Mouse (Mus musculus): Measurements from ENCODE around the gene Irs1. TPM values are rescaled to one million over a fixed set of nuclear protein-coding genes. Genes with fewer than 3 reads are reported as not detected.

The Irs1 gene
- polyA plus RNA-seq, 1 experiment from 2014 or later = 2.1 TPM

DNA sequence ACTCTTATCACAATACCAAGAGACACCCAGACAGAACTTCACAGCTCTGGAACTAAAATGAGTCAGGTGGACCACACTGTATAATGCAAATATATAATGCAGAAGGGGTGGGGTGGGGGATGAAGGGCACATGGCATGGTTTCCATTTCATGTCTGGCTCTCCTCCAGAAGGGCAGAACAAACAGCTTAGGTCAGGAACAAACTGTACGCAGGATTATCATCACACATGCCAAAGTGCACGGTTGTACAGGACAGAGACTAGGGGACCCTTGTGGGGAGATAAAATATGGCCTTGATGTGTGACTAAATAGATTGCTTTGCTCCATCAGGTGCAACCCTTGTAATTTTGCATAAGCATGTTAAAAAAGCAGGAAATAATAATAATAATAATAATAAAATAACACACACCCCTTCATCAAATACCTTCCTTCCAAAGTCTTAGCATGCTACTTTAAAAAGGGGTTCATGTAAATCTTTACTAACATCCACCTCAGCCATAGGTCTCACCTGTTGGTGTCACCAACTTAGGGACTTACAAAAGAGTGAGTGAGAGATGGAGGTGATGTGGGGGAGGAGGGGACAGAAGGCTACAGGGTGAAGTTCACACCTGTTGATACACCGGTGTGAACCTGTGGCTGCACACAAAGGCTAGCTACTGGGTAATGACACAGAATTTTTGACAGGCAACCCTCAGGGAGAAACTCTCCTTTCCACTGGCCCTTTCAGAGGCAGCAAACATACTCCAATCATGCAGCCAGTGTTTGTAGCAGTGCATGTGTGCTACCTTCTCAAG lies 51.6 kb downstream of the Irs1 start:
- H3K36me3 ChIP-seq (ENCODE audit: control insufficient read depth, insufficient read depth, low read length) = no peaks in the 10 kb centered on the region
- WGBS = 54% methylated on average over 3 of the region's 3 CpGs
- no peaks in the 10 kb centered on the region for H3K4me1 ChIP-seq (ENCODE audit: control insufficient read depth, insufficient read depth, low read length)
- no peak overlapping the region for H3K4me3 ChIP-seq (ENCODE audit: low read length)
- no peak overlapping the region for H3K4me2 ChIP-seq (ENCODE audit: low read depth, low read length)
- no peak for ATAC-seq
- no peaks in the 10 kb centered on the region for H3K9me3 ChIP-seq (ENCODE audit: control insufficient read depth, low read length)
- H3K27me3 ChIP-seq (replicated peaks; ENCODE audit: control insufficient read depth, insufficient read depth, low read length) = no peaks in the 10 kb centered on the region
- no peak overlapping the region for H3K27ac ChIP-seq (ENCODE audit: low read length)
- no peak overlapping the region for H3K9ac ChIP-seq (ENCODE audit: low read depth, low read length)

DNA sequence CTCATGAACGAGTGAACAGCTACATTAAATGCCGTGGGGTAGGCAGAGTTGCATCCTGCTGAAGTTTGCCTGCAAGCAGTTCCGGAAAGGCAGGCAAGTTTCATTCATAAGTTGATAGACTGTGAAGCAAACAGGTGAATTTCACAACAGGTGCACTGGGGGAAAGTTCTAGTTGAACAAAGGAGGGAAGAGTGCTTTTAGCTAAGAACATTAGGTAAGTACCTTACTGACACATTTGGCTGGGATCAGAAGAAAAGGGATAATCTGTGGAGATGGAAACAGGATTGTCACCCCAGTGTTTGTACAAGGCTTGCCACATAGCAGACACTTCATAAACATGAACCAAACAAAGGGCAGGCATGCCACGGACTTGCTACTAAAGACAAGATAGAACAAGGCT lies 53.0 kb downstream of the Irs1 start:
- ATAC-seq = no peak
- no peak overlapping the region for H3K4me2 ChIP-seq (ENCODE audit: low read depth, low read length)
- no peaks in the 10 kb centered on the region for H3K36me3 ChIP-seq (ENCODE audit: control insufficient read depth, insufficient read depth, low read length)
- no peak overlapping the region for H3K27ac ChIP-seq (ENCODE audit: low read length)
- H3K4me1 ChIP-seq (ENCODE audit: control insufficient read depth, insufficient read depth, low read length) = no peaks in the 10 kb centered on the region
- H3K9ac ChIP-seq (ENCODE audit: low read depth, low read length) = no peak overlapping the region
- no peak overlapping the region for H3K4me3 ChIP-seq (ENCODE audit: low read length)
- H3K27me3 ChIP-seq (replicated peaks; ENCODE audit: control insufficient read depth, insufficient read depth, low read length) = no peaks in the 10 kb centered on the region
- WGBS = 77% methylated on average over 4 of the region's 4 CpGs
- H3K9me3 ChIP-seq (ENCODE audit: control insufficient read depth, low read length) = no peaks in the 10 kb centered on the region

GRCm38 (mm10) chr1:82235455-82236104 lies 55.6 kb downstream of the Irs1 start:
- Histone ChIP-seq H3K4me1 (ENCODE audit: control insufficient read depth, insufficient read depth, low read length) (no peaks in the 10 kb centered on the region), H3K4me3 (ENCODE audit: low read length) (no peak overlapping the region), H3K36me3 (ENCODE audit: control insufficient read depth, insufficient read depth, low read length) (no peaks in the 10 kb centered on the region), H3K9me3 (ENCODE audit: control insufficient read depth, low read length) (no peaks in the 10 kb centered on the region), H3K27me3 (replicated peaks; ENCODE audit: control insufficient read depth, insufficient read depth, low read length) (no peaks in the 10 kb centered on the region), H3K4me2 (ENCODE audit: low read depth, low read length) (no peak overlapping the region), H3K9ac (ENCODE audit: low read depth, low read length) (no peak overlapping the region), H3K27ac (ENCODE audit: low read length) (no peak overlapping the region)
- ATAC-seq = no peak
- 84% methylated on average over 3 of the region's 3 CpGs for WGBS

GRCm38 (mm10) chr1:82234616-82235015 lies 56.6 kb downstream of the Irs1 start:
- no peaks in the 10 kb centered on the region for H3K9me3 ChIP-seq (ENCODE audit: control insufficient read depth, low read length)
- H3K36me3 ChIP-seq (ENCODE audit: control insufficient read depth, insufficient read depth, low read length) = no peaks in the 10 kb centered on the region
- no peak overlapping the region for H3K4me2 ChIP-seq (ENCODE audit: low read depth, low read length)
- 79% methylated on average over 3 of the region's 3 CpGs for WGBS
- no peak for ATAC-seq
- H3K27me3 ChIP-seq (replicated peaks; ENCODE audit: control insufficient read depth, insufficient read depth, low read length) = no peaks in the 10 kb centered on the region
- H3K27ac ChIP-seq (ENCODE audit: low read length) = no peak overlapping the region
- no peaks in the 10 kb centered on the region for H3K4me1 ChIP-seq (ENCODE audit: control insufficient read depth, insufficient read depth, low read length)
- H3K9ac ChIP-seq (ENCODE audit: low read depth, low read length) = no peak overlapping the region
- H3K4me3 ChIP-seq (ENCODE audit: low read length) = no peak overlapping the region

GRCm38 (mm10) chr1:82232812-82233211 lies 58.4 kb downstream of the Irs1 start, which contains the start of gene Gm9747:
Gene Gm9747 (plus strand): TSS chr1:82233112.
- Histone ChIP-seq H3K36me3 (ENCODE audit: control insufficient read depth, insufficient read depth, low read length) (no peaks in the 10 kb centered on the region), H3K4me3 (ENCODE audit: low read length) (no peak within 1 kb of the TSS), H3K9me3 (ENCODE audit: control insufficient read depth, low read length) (no peaks in the 10 kb centered on the region), H3K4me1 (ENCODE audit: control insufficient read depth, insufficient read depth, low read length) (no peaks in the 10 kb centered on the region), H3K27me3 (replicated peaks; ENCODE audit: control insufficient read depth, insufficient read depth, low read length) (no peaks in the 10 kb centered on the region), H3K9ac (ENCODE audit: low read depth, low read length) (no peak within 1 kb of the TSS), H3K27ac (ENCODE audit: low read length) (no peak within 1 kb of the TSS), H3K4me2 (ENCODE audit: low read depth, low read length) (no peak within 1 kb of the TSS)
- WGBS = 94% methylated on average over 3 of the region's 3 CpGs
- no peak for ATAC-seq

- no peak for ATAC-seq
- no peak overlapping the region for H3K4me2 ChIP-seq (ENCODE audit: low read depth, low read length)
- H3K36me3 ChIP-seq (ENCODE audit: control insufficient read depth, insufficient read depth, low read length) = no peaks in the 10 kb centered on the region
- no peak overlapping the region for H3K27ac ChIP-seq (ENCODE audit: low read length)
- H3K9me3 ChIP-seq (ENCODE audit: control insufficient read depth, low read length) = no peaks in the 10 kb centered on the region
- H3K9ac ChIP-seq (ENCODE audit: low read depth, low read length) = no peak overlapping the region
- H3K4me3 ChIP-seq (ENCODE audit: low read length) = no peak overlapping the region
- no peaks in the 10 kb centered on the region for H3K27me3 ChIP-seq (replicated peaks; ENCODE audit: control insufficient read depth, insufficient read depth, low read length)
- H3K4me1 ChIP-seq (ENCODE audit: control insufficient read depth, insufficient read depth, low read length) = no peaks in the 10 kb centered on the region
Measured at GRCm38 (mm10) chr1:82228841-82229240, 62.4 kb downstream of the Irs1 start.

DNA sequence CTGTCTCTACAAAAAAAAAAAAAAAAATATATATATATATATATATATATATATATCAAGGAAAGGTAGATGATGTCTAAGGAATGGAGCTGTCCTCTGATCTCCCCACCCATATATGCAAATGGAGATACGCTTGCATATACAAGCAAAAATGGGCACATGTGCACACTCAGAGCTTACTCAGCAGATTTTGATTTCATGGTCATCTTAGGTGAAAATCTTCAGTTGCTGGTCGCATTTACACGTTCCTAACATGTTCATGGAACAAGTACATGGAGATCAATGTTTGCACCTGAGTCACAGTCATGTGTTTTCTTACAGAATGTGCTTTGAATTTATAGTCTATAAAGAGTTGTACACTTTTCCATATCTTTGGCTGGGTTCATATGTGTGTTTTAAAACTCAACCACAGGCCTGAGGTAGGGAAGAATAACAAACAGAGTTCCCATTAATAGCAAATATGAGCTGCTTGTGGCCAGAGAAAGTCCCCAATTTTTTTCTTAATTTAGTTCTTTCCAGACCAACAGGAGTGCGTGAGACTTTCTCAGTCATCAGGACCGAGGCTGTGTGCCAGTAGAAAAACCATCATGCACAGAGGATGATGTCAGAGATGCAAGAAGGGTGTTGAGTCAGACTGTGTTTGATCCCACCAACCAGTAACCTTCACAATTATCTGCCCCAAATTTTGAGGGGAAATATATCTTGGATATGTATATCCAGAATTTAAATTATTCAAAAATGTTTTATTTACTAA lies 68.0 kb downstream of the Irs1 start:
- no peak overlapping the region for H3K27ac ChIP-seq (ENCODE audit: low read length)
- no peaks in the 10 kb centered on the region for H3K36me3 ChIP-seq (ENCODE audit: control insufficient read depth, insufficient read depth, low read length)
- no peaks in the 10 kb centered on the region for H3K27me3 ChIP-seq (replicated peaks; ENCODE audit: control insufficient read depth, insufficient read depth, low read length)
- H3K4me3 ChIP-seq (ENCODE audit: low read length) = no peak overlapping the region
- no peaks in the 10 kb centered on the region for H3K9me3 ChIP-seq (ENCODE audit: control insufficient read depth, low read length)
- ATAC-seq = no peak
- H3K9ac ChIP-seq (ENCODE audit: low read depth, low read length) = no peak overlapping the region
- no peaks in the 10 kb centered on the region for H3K4me1 ChIP-seq (ENCODE audit: control insufficient read depth, insufficient read depth, low read length)
- no peak overlapping the region for H3K4me2 ChIP-seq (ENCODE audit: low read depth, low read length)
- WGBS = 88% methylated on average over 5 of the region's 5 CpGs

DNA sequence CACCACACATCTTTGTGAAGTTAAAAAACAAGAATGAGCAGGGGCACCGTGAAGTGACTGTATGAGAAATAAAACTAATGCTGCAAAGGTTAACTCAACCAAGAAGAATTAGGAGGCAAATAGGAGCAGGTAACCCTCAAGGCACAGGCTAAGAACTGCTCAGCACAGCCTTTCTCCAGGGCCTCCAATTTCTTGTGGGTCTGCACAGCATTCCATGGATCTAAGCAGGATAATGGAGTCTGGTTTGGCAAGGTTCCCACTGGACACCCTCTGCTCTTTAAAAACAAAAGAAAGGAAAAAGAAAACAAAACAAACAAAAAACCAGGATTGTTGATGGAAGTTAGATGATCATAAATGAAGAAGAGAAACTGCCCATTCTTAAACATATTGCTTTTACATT lies 69.8 kb downstream of the Irs1 start:
- Histone ChIP-seq H3K27ac (ENCODE audit: low read length) (no peak overlapping the region), H3K4me3 (ENCODE audit: low read length) (no peak overlapping the region), H3K27me3 (replicated peaks; ENCODE audit: control insufficient read depth, insufficient read depth, low read length) (no peaks in the 10 kb centered on the region), H3K4me2 (ENCODE audit: low read depth, low read length) (no peak overlapping the region), H3K4me1 (ENCODE audit: control insufficient read depth, insufficient read depth, low read length) (no peaks in the 10 kb centered on the region), H3K9me3 (ENCODE audit: control insufficient read depth, low read length) (no peaks in the 10 kb centered on the region), H3K36me3 (ENCODE audit: control insufficient read depth, insufficient read depth, low read length) (no peaks in the 10 kb centered on the region), H3K9ac (ENCODE audit: low read depth, low read length) (no peak overlapping the region)
- no peak for ATAC-seq
- WGBS = 77% methylated on average over 1 of the region's 1 CpGs

DNA sequence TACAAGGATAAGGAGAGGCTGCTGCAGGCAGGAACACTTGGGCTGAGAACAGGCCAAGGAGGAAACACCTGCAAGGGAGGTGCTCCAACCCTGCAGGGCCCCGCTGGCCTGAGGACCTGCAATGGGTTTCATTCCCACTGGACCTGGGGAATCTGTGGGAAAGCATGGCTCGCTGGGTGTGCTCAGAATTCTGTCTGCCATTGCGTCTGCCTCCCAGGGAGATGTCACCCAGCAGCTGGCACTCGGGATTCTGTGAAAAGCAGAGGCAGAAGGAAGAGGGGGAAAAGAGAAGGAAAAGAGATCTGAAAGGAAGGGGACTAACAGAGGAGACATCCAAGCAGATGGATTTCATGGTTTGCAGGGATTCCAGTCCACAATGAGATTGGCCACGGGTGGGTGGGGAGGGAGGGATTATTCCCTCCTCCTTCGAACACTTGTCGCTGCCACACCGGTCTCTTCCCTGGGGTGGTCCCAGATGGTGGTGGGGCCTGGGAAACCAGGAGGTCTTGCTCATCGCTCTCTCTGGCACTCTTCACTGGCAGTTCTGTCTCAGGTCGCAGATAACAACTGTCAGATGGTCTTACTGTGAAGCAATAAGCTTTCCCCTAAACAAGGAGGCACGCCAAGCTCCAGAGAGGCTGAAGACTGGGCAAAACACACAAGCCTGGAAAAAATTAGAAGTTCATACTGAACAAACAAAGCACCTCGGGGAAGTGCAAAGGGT lies 70.4 kb downstream of the Irs1 start:
- no peak for ATAC-seq
- 44% methylated on average over 12 of the region's 12 CpGs for WGBS
- no peak overlapping the region for H3K4me3 ChIP-seq (ENCODE audit: low read length)
- no peaks in the 10 kb centered on the region for H3K36me3 ChIP-seq (ENCODE audit: control insufficient read depth, insufficient read depth, low read length)
- H3K27me3 ChIP-seq (replicated peaks; ENCODE audit: control insufficient read depth, insufficient read depth, low read length) = no peaks in the 10 kb centered on the region
- H3K4me1 ChIP-seq (ENCODE audit: control insufficient read depth, insufficient read depth, low read length) = no peaks in the 10 kb centered on the region
- H3K4me2 ChIP-seq (ENCODE audit: low read depth, low read length) = no peak overlapping the region
- no peaks in the 10 kb centered on the region for H3K9me3 ChIP-seq (ENCODE audit: control insufficient read depth, low read length)
- no peak overlapping the region for H3K9ac ChIP-seq (ENCODE audit: low read depth, low read length)
- H3K27ac ChIP-seq (ENCODE audit: low read length) = no peak overlapping the region
